Comparison of ENCODE assay signal across 33 mouse cellular contexts in genomic region chr8:41939298-41939697, GRCm38 (mm10).
"Had no signal": no experiment of that assay in that cellular context is flagged by ENCODE, and none has a peak within 500 bp of the region (broad histone marks: within the 10 kb centered on the region; RNA-seq: fewer than 3 reads in every experiment).

No protein-coding gene starts in this region.

- H3K36me3 ChIP-seq: limb, embryonic 10.5 days; limb, embryonic 12.5 days; limb, embryonic 13.5 days; limb, embryonic 15.5 days; liver, embryonic 12.5 days; liver, embryonic 13.5 days; liver, embryonic 15.5 days; lung, embryonic 15.5 days; midbrain, embryonic 10.5 days; midbrain, embryonic 12.5 days; midbrain, embryonic 13.5 days; midbrain, embryonic 15.5 days; neural tube, embryonic 12.5 days; neural tube, embryonic 13.5 days had no signal

- H3K27ac ChIP-seq: limb, embryonic 10.5 days; limb, embryonic 12.5 days; limb, embryonic 13.5 days; limb, embryonic 15.5 days; liver, embryonic 12.5 days; liver, embryonic 13.5 days; liver, embryonic 14.5 days; liver, embryonic 15.5 days; lung, embryonic 15.5 days; macrophage; midbrain, embryonic 10.5 days; midbrain, embryonic 12.5 days; midbrain, embryonic 13.5 days; midbrain, embryonic 15.5 days; neural tube, embryonic 12.5 days; neural tube, embryonic 13.5 days had no signal

- H3K9me3 ChIP-seq: limb, embryonic 10.5 days; limb, embryonic 12.5 days; limb, embryonic 13.5 days; limb, embryonic 15.5 days; liver, embryonic 12.5 days; liver, embryonic 13.5 days; liver, embryonic 15.5 days; lung, embryonic 15.5 days; megakaryocyte, embryonic 14.5 days; midbrain, embryonic 10.5 days; midbrain, embryonic 12.5 days; midbrain, embryonic 13.5 days; midbrain, embryonic 15.5 days; neural tube, embryonic 12.5 days; neural tube, embryonic 13.5 days had no signal

- H3K9ac ChIP-seq: limb, embryonic 12.5 days; limb, embryonic 13.5 days; limb, embryonic 15.5 days; liver, embryonic 12.5 days; liver, embryonic 13.5 days; liver, embryonic 14.5 days; liver, embryonic 15.5 days; liver, postnatal 0 days; lung, embryonic 14.5 days; lung, embryonic 15.5 days; midbrain, embryonic 12.5 days; midbrain, embryonic 13.5 days; midbrain, embryonic 15.5 days; neural tube, embryonic 12.5 days; neural tube, embryonic 13.5 days had no signal

- H3K4me1 ChIP-seq: limb, embryonic 10.5 days; limb, embryonic 12.5 days; limb, embryonic 13.5 days; limb, embryonic 15.5 days; liver, embryonic 12.5 days; liver, embryonic 13.5 days; liver, embryonic 15.5 days; lung, embryonic 15.5 days; megakaryocyte, embryonic 14.5 days; midbrain, embryonic 10.5 days; midbrain, embryonic 12.5 days; midbrain, embryonic 13.5 days; midbrain, embryonic 15.5 days; neural tube, embryonic 12.5 days; neural tube, embryonic 13.5 days had no signal

- DNase-seq: left cerebral cortex, postnatal 4 days; liver; liver, embryonic 13.5 days; liver, postnatal 0 days; lung, adult 18-20 months; lung, adult 2 months; lung, embryonic 14.5 days; lung, postnatal 10 days; lung, postnatal 14 days; lung, postnatal 36 days; lung, postnatal 4 days; midbrain, embryonic 14.5 days had no signal

- ATAC-seq: liver, embryonic 12.5 days; liver, postnatal 0 days; lung, postnatal 0 days; midbrain, embryonic 13.5 days; midbrain, embryonic 15.5 days; midbrain, embryonic 16.5 days had no signal

- H3K4me3 ChIP-seq: limb, embryonic 10.5 days; limb, embryonic 12.5 days; limb, embryonic 13.5 days; limb, embryonic 15.5 days; liver, embryonic 12.5 days; liver, embryonic 13.5 days; liver, embryonic 15.5 days; lung, embryonic 15.5 days; megakaryocyte, embryonic 14.5 days; midbrain, embryonic 10.5 days; midbrain, embryonic 12.5 days; midbrain, embryonic 13.5 days; midbrain, embryonic 15.5 days; myocyte; neural tube, embryonic 12.5 days; neural tube, embryonic 13.5 days had no signal

- H3K4me2 ChIP-seq: limb, embryonic 12.5 days; limb, embryonic 13.5 days; limb, embryonic 15.5 days; liver, embryonic 11.5 days; liver, embryonic 12.5 days; liver, embryonic 13.5 days; liver, embryonic 15.5 days; lung, embryonic 14.5 days; lung, embryonic 15.5 days; midbrain, embryonic 11.5 days; midbrain, embryonic 12.5 days; midbrain, embryonic 13.5 days; midbrain, embryonic 15.5 days; neural tube, embryonic 12.5 days; neural tube, embryonic 13.5 days had no signal

- H3K27me3 ChIP-seq: limb, embryonic 12.5 days; limb, embryonic 13.5 days; limb, embryonic 15.5 days; liver, embryonic 12.5 days; liver, embryonic 13.5 days; liver, embryonic 15.5 days; lung, embryonic 15.5 days; megakaryocyte, embryonic 14.5 days; midbrain, embryonic 12.5 days; midbrain, embryonic 13.5 days; midbrain, embryonic 15.5 days; neural tube, embryonic 12.5 days; neural tube, embryonic 13.5 days had no signal
